Mouse (Mus musculus) cortical plate, adult 2 months (tissue): ENCODE data around the gene Tfeb.

Experiments used
- CTCF ChIP-seq: fragments of 200-500 bp; IDR thresholded peaks from 2 replicates; pipeline ENCODE4 v1.5.1; 2011; ENCODE audit warnings: mild to moderate bottlenecking, control low read depth, low read length; ENCODE audit not compliant: insufficient read depth; ENCODE audit errors: extremely low read depth
- POLR2A ChIP-seq: fragments of 200-500 bp; IDR thresholded peaks from 2 replicates; pipeline ENCODE4 v1.6.1; 2011; ENCODE audit warnings: mild to moderate bottlenecking, low read length, control low read depth; ENCODE audit not compliant: insufficient read depth; ENCODE audit errors: extremely low read depth

DNA sequence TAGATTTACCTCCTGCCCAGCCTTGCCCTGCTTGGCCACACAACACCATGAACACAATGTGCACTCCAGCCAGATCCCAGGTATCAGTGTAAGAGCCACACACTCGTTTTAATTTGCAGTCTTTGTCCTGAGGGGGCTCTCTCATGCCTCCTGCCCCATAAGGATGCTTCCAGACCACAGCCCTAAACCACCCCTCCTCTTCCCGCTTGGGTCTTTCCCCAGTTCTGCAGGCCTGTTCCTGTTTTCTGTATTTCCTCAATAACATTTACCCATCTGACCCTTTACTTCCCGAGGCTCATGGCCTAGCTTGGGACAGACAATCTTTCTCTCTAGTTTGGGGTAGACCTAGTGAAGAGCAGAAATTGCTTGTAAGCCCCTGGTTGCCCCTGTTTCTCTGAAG lies 21.8 kb upstream of the Tfeb start:
- TF ChIP-seq POLR2A (no peak), CTCF (no peak)
